Mouse (Mus musculus) kidney, postnatal 25 days (tissue): Measurements from ENCODE around the gene Mctp1.
"Not testable (repeated sequence)": the region's sequence is repeated elsewhere in the genome, so short reads cannot be mapped to it uniquely, and the experiment has no call there.

Experiments
- DNase-seq, 2 experiments: peaks; one replicate each; pipeline ENCODE4 v3.0.0; 2021; ENCODE audit warnings: mixed read lengths in 2 of 2

The Mctp1 gene

GRCm38 (mm10) chr13:76383972-76384663 is at the start of gene Mctp1:
Gene Mctp1 (plus strand): TSS chr13:76384535.
- peak; percentile 23 to 51 for DNase-seq

GRCm38 (mm10) chr13:76345941-76346340 is 38.4 kb upstream of the Mctp1 start:
- not testable (repeated sequence) for DNase-seq

GRCm38 (mm10) chr13:76358720-76359119 is 25.6 kb upstream of the Mctp1 start:
- peak; percentile 12 to 36 for DNase-seq

GRCm38 (mm10) chr13:76384664-76385435 is 515 bp downstream of the Mctp1 start:
- peak; percentile 12 to 57 for DNase-seq

GRCm38 (mm10) chr13:76388615-76389014 is 4.3 kb downstream of the Mctp1 start:
- DNase-seq: no peak

- no peak for DNase-seq
Measured at GRCm38 (mm10) chr13:76391920-76392319, 7.6 kb downstream of the Mctp1 start.

- no peak for DNase-seq
Measured at GRCm38 (mm10) chr13:76393106-76393505, 8.8 kb downstream of the Mctp1 start.

GRCm38 (mm10) chr13:76395906-76396305 is 11.6 kb downstream of the Mctp1 start:
- DNase-seq: no peak

- no peak for DNase-seq
Measured at GRCm38 (mm10) chr13:76409296-76409695, 25.0 kb downstream of the Mctp1 start.

- DNase-seq: no peak
Measured at GRCm38 (mm10) chr13:76410665-76411064, 26.3 kb downstream of the Mctp1 start.

GRCm38 (mm10) chr13:76415346-76415745 is 31.0 kb downstream of the Mctp1 start:
- no peak for DNase-seq

GRCm38 (mm10) chr13:76420111-76420510 is 35.8 kb downstream of the Mctp1 start:
- DNase-seq: peak in 1 of 2 experiments; percentile 35

- DNase-seq: no peak
Measured at GRCm38 (mm10) chr13:76421075-76421474, 36.7 kb downstream of the Mctp1 start.

- no peak for DNase-seq
Measured at GRCm38 (mm10) chr13:76422124-76422523, 37.8 kb downstream of the Mctp1 start.

- no peak for DNase-seq
Measured at GRCm38 (mm10) chr13:76429456-76429855, 45.1 kb downstream of the Mctp1 start.

- DNase-seq: no peak
Measured at GRCm38 (mm10) chr13:76429927-76430326, 45.6 kb downstream of the Mctp1 start.

- DNase-seq: no peak
Measured at GRCm38 (mm10) chr13:76431946-76432345, 47.6 kb downstream of the Mctp1 start.

- DNase-seq: no peak
Measured at GRCm38 (mm10) chr13:76433438-76433837, 49.1 kb downstream of the Mctp1 start.

- DNase-seq: no peak
Measured at GRCm38 (mm10) chr13:76436426-76436825, 52.1 kb downstream of the Mctp1 start.

GRCm38 (mm10) chr13:76438765-76439164 is 54.4 kb downstream of the Mctp1 start:
- no peak for DNase-seq

- no peak for DNase-seq
Measured at GRCm38 (mm10) chr13:76446059-76446458, 61.7 kb downstream of the Mctp1 start.

- no peak for DNase-seq
Measured at GRCm38 (mm10) chr13:76447528-76447927, 63.2 kb downstream of the Mctp1 start.

GRCm38 (mm10) chr13:76451526-76451925 is 67.2 kb downstream of the Mctp1 start:
- DNase-seq: not testable (repeated sequence)

- DNase-seq: no peak
Measured at GRCm38 (mm10) chr13:76481601-76482000, 97.3 kb downstream of the Mctp1 start.
